Mouse (Mus musculus) testis, adult 2 months (tissue): ENCODE results near the gene Chst1.

Experiments
- CTCF ChIP-seq: fragments of 200-500 bp; IDR thresholded peaks from 2 replicates; pipeline ENCODE4 v1.5.1; 2012; ENCODE audit warnings: low read depth, mild to moderate bottlenecking, inconsistent platforms, low read length, moderate library complexity; ENCODE audit not compliant: control insufficient read depth, insufficient read depth, insufficient replicate concordance
- POLR2A ChIP-seq: fragments of 200-500 bp; IDR thresholded peaks from 2 replicates; pipeline ENCODE4 v1.6.1; 2012; ENCODE audit warnings: low read depth, mild to moderate bottlenecking, inconsistent platforms, low read length, moderate library complexity; ENCODE audit not compliant: control insufficient read depth

DNA sequence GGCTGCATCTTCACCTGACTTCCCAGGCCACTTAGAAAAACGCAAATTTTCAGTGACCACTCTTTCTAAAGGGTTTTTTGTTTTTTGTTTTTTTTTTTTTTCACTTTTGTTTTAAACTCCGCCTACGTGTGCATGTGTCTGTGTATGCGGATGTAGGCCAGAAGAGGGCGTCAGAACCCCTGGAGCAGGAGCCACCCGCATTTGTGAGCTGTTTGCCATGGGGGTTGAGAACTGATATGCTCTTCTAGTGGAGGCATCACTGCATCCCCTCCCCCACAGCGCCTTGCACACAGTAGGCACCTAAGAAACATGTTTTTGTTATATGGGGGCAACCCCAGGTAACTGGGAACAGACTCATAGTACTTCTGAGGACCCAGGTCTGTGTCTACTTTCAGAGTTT, 2.2 kb upstream of the Chst1 start:
- TF ChIP-seq CTCF (no peak), POLR2A (no peak)
